ENCODE assay signal across 26 mouse cellular contexts in genomic region chr1:119706471-119707217, GRCm38 (mm10).
"Had no signal": no experiment of that assay in that cellular context is flagged by ENCODE, and none has a peak within 500 bp of the region (broad histone marks: within the 10 kb centered on the region; RNA-seq: fewer than 3 reads in every experiment).

No protein-coding gene starts in this region.

- H3K27me3 ChIP-seq: kidney, embryonic 15.5 days; limb, embryonic 13.5 days; lung, embryonic 15.5 days; midbrain, embryonic 12.5 days; midbrain, embryonic 15.5 days; neural tube, embryonic 12.5 days; neural tube, embryonic 15.5 days had no signal

- DNase-seq: kidney, adult 11 months; kidney, adult 8-10 months; kidney, postnatal 14 days; kidney, postnatal 4 days; layer of hippocampus, adult 9-11 months; liver; liver, postnatal 0 days; lung, postnatal 14 days; lung, postnatal 4 days; right cerebral cortex, adult 18-20 months; right cerebral cortex, postnatal 14 days; right cerebral cortex, postnatal 4 days; spleen, adult 18-20 months; thymus, adult 2 months; thymus, postnatal 14 days; thymus, postnatal 4 days had no signal

- H3K27ac ChIP-seq: kidney, embryonic 15.5 days; layer of hippocampus, adult 2 months; limb, embryonic 10.5 days; limb, embryonic 13.5 days; liver, embryonic 14.5 days; lung, embryonic 15.5 days; midbrain, embryonic 12.5 days; midbrain, embryonic 15.5 days; neural tube, embryonic 12.5 days; neural tube, embryonic 15.5 days had no signal

- H3K4me1 ChIP-seq: kidney, embryonic 15.5 days; limb, embryonic 10.5 days; limb, embryonic 13.5 days; lung, embryonic 15.5 days; midbrain, embryonic 12.5 days; midbrain, embryonic 15.5 days; neural tube, embryonic 12.5 days; neural tube, embryonic 15.5 days had no signal

- H3K4me3 ChIP-seq: kidney, embryonic 15.5 days; layer of hippocampus, adult 2 months; limb, embryonic 10.5 days; limb, embryonic 13.5 days; lung, embryonic 15.5 days; midbrain, embryonic 12.5 days; midbrain, embryonic 15.5 days; neural tube, embryonic 12.5 days; neural tube, embryonic 15.5 days had no signal

- H3K9me3 ChIP-seq: kidney, embryonic 15.5 days; limb, embryonic 10.5 days; limb, embryonic 13.5 days; lung, embryonic 15.5 days; midbrain, embryonic 12.5 days; midbrain, embryonic 15.5 days; neural tube, embryonic 12.5 days; neural tube, embryonic 15.5 days had no signal

- ATAC-seq: liver, postnatal 0 days; midbrain, embryonic 15.5 days had no signal

- H3K9ac ChIP-seq: kidney, embryonic 15.5 days; limb, embryonic 13.5 days; liver, embryonic 14.5 days; liver, postnatal 0 days; lung, embryonic 15.5 days; midbrain, embryonic 12.5 days; midbrain, embryonic 15.5 days; neural tube, embryonic 12.5 days; neural tube, embryonic 15.5 days had no signal

- H3K4me2 ChIP-seq: kidney, embryonic 15.5 days; limb, embryonic 13.5 days; lung, embryonic 15.5 days; midbrain, embryonic 12.5 days; midbrain, embryonic 15.5 days; neural tube, embryonic 12.5 days; neural tube, embryonic 15.5 days had no signal
